Mouse (Mus musculus) ZHBTc4 (cell line): ENCODE data around the gene Ppp4r3a.
"Not testable (repeated sequence)": the region's sequence is repeated elsewhere in the genome, so short reads cannot be mapped to it uniquely, and the experiment has no call there.

Source experiments
- DNase-seq: peaks from one replicate; pipeline ENCODE4 v3.0.0-alpha.2; 2011; ENCODE audit warnings: low read depth, low spot score

Ppp4r3a gene

DNA sequence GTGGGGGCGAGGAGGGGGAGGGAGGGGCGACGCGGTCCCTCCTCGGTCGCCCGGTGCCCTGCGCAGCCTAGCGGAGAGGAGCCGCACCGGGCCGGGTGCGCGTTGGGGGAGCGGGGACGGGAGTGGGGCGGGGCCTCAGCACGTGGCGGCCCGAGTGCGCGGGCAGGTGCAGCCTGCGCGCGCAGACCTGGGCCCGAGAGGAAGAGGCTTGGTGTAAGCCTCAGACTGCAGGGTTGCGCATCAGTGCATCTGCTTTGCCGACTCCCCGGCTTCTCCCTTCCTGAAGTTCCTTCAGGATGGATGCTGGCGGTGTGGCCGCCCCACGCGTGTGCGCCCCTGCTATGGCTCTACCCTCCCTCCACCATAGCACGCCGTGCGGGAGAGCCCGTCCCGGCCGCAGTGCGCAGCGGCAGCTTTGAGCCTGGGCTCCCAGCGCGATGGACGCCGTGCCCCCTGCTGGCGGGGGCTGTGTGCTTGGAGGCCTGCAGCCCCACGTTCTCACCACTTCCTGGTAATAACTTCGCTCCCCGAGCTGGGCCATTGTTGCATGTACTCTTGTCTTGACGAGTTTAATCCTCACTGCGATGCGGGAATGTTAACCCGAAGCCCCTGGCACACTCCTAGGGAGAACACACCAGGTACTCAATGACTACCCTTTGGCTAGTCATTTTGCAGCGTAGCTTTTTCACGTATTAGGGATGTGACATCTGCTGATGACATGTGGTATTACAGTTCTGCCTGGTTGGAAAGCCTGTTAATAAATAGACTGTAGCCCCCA lies 54.4 kb downstream of the Ppp4r3a start, which contains the start of gene Ccdc88c:
Gene Ccdc88c, minus strand, starts transcription at position 103 of the 778 bp plus-strand sequence.
- DNase-seq = peak; percentile 94

DNA sequence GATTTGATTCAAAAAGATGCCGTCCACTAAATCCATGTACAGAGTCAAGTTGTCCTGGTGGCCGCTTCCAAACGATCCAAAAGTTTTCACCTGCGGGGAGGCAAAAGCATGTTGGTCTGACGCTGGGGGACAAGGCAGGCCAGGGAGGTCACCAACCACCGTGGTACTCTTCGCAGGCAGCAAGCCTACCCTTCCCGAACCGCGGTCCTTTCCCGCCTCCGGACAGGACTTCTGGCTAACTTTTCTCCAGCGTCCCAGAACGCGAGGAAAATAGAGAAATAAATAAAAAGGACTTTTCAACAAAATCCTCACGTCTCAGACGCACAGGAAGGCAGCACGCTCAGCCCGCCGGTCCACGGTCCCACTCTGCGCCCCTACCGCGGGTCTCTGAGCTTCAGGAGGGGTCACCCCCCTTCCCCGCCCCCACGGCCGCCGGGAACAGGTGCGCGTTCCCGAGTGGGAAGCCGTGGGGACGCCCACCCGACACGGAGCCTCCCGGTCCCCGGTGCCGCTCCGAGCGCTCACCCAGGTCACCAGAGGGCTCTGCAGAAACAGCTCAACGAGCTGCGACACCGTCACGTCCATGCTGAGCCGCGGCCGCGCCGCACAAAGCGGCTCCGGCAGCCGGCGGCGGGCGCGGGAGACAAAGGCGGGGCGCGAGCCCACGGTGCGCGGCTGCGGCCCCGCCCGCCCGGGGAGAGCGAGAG lies 55.1 kb downstream of the Ppp4r3a start:
- DNase-seq = no peak

DNA sequence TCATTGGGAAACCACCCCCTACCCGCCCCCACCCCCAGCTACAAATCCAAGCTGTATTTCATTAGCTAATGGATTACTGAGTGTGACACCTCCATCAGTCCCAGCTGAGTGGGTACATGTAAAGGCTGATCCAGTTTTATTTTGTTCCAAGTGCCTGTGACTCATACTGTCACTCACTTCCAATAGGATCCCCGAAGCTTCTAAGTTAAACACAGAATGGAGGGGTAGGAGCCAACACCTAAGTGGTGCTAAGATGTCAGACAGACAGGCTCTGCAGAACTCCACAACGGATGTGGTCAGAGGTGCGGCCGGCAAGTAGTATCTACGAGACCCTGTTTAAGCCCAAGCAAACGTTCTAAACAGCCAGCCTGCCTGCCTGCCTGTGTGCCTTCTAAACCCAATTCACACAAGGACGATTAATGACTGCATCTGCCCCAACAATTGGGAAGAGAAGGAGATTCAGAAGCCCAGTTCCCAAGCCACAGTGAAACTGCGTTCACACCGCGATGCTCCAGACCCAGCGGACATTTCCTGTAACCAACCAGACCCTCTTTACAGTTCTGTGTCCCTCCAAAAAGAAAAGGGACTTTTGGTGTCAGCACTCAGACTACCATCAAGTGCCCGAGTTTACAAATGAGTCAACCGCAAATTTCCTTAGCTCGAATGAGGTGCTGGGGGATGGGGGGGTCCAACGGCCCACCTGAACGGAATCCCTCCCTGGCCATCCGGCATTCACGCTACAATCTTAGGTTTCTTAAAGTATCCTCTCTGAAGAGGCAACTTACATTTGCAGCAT lies 55.9 kb downstream of the Ppp4r3a start:
- DNase-seq = no peak

DNA sequence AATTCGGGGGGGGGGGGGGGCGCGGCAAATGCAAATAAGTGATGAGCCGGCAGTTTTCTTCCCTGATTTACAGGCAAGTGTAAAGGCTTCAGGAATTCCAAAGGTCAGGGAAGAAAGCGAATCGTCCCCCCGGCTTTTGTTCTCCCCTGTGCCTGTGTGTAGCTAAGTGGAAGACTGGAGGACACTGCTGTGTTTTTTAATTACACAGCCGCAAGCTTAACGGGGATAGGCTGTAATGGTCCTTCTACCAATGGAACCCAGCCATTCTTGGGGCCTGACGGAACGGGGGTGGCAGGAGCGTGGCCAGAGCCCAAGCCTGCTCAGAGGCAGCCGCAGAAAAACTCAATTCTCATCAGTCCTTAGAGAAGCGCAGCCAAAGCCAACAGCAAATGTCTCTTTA lies 56.6 kb downstream of the Ppp4r3a start:
- DNase-seq = peak; percentile 58

DNA sequence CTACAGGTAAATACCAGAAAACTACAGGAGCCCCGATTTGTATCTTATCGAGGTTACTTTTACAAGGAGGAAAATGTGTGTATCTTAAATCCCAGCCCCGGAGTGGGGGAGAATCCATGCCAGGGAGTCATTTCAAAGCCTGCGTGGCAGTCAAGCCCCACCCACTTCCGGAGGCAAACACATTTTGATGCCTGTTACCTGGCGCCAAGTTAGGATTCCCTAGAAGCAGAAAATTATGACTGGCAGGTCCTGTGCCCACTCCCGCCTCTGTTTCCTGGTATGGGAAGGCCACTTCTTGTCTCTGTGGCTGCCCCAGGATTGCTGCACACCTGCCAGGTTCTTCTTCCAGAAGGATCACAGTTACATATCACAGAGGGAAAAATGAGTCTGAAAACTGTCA lies 57.0 kb downstream of the Ppp4r3a start:
- DNase-seq = no peak

DNA sequence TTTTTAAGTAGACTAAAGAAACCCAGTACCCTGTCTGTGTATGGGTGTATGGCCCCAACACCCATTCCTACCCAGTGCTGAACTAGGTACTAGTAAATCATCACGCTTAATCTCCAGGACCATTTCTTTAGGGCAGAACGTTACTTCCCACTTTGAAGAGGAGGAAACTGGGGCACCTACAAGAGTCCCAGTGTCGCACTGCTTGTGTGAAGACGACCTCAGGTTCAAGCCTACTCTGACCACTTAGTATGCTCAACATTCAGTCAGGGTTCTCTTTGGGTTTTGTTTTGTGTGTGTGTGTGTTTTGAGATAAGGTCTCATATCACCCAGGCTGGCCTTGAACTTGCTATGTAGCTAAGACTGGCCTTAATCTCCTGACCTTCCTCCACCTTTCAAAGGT lies 57.5 kb downstream of the Ppp4r3a start:
- DNase-seq = no peak

DNA sequence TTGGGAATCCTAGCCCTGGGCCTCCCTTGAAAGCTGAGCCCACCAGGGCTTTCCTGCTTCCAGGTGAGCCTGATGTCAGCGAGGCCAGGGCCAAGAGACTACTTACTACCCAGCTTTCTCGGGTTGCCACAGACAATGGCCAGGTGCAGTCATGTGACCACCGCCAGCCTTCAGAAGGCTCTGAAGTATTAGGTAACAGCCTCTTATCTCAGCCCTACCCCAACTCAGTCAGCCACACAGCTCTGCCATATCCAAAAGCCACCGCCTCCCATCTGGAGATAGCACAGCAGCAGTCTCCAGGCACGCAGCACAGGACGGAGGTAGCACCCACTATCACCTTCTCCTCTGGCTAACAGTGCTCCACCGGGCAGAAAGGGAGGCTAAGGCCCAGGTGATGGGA lies 58.1 kb downstream of the Ppp4r3a start:
- DNase-seq = no peak

DNA sequence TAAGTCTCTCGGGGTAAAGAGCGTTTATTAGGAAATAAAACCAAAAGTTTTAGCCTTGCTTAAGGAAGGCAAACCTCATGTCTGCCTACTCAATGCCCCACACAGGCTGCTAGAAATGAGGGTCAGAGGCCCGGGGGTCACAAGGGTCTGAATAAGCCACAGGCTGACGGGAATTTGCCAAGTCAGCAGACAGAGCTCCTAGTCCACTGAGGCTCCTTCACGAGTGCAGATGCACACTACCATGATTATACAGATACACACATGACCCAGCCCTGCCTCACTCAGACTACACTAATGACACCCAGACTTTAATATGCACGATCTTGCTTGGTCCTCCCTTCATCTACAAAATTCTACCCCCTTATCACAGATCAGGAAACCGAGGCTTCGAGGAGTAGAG lies 58.7 kb downstream of the Ppp4r3a start:
- DNase-seq = no peak

DNA sequence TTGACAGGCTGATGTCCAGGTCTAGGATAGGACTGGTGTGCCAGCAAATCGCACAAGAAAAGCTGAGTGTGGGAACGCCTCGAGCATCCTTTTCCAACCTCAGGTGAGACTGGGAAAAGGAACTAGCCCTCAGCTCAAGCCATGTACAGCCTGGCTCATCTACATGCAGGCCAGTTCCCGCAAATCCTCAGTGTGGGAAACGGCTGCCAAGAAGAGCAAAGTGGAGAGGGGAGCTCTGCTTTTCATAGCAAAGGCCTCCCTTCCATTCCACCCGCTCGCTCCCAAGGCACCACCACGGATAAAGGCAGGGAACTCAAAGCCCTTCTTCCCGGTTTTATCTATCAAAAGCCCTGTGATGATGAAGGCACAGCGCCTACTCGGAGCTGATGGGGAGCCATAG lies 60.4 kb downstream of the Ppp4r3a start:
- DNase-seq = no peak

DNA sequence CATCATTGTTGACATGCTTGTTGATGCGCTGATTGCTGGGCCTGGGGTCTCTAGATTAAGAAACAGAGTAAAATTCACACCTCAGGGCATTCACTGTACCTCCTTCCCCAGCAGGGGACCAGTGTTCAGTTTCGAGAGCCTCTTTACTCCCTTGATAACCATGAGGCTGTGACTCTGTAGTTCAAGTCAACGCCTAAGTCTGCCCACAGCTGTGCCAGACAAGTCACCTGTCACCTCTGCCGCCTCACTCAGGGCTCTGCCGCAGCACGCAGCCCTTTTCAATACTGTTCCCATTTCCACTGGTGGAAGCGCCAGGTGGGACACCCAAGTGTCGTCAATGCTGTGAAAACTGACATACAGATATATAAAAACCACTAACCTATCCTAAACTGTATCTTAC lies 61.1 kb downstream of the Ppp4r3a start:
- DNase-seq = no peak

DNA sequence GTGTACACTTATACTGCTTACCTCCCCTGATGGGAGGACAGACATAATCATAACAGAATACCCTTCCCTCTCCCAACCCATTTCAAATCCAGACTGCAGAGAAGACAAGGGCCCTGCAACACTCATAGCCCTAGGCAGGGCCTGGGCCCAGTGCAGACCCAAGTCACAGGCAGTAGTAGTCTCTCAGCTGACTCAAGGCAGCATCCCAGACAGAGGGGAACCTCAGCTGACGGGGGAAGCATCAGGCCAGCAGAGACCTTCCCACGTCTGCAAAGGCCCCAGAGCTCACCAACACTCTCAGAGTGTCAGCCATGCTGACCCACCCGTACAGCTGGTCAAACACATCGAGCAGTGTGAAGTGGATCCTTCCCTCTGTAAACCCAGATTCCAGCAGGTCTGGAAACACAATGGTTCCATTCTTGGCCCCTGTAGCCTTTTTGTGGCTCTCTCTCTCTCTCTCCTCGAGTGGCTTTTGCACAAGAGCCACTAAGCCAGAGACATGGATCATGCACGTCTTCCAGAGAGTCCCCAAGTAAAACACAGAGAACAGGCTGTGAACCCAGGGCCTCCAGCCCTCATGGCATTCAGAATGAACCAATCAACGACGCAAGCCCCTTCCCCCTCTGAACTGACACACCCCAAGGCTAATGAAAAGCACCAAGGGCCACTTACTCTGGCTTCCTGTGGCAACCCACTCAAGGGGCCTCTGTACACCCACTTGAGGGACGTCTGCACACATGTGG lies 61.8 kb downstream of the Ppp4r3a start:
- DNase-seq = no peak

DNA sequence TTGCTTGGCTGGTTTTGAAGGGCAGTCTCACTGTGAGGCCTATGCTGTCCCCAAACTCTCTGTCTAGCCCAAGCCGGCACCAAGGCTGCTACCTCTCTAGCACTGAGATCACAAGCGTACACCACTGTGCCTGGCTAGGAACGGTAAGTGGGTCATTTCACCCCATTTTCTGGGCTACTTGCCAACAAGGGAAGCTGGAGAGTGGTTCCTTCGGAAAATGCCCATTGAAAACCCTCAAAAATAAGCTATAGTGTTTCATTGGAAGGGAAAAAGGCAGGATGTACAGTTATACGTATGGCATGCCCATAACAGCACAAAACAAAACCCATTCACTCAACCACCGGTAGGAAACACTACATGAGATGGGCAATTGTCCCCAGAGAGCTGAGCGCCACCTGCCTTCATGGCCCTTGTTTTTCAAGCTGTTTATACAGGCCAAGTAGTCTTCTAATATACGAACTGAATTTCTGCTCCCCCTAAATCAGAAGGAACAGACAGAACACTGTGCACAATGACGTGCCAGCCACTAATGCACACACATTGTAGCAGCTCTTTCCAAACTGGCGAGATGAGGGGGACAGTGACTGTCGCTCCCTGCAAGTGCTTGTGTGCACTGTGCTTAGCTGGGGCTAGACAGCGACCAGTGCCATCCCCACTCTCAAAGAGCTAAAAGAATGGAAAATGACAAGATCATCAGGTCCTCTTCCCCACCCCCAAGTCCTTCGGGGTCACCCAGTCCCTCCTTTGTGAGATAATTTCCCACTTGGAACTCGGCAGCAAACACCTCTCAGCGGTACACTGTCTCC lies 63.1 kb downstream of the Ppp4r3a start:
- no peak for DNase-seq

DNA sequence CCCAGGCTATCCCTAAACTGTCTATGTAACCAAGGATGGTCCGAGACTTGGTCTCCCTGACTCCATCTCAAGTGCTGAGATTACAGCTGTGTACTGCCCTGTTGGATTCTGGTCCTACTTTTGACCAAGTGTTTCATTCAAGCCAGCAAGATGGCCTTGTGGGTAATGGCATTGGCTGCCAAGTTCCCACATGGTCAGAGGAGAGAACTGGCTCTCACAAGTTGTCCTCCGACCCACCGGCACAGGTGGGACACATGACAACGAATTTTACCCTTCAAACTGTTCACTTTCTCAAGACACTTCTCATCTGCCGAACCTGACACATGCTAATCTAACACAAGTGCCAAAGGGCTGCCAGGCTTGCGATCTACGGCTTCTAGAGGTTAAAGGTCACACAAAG lies 64.1 kb downstream of the Ppp4r3a start:
- no peak for DNase-seq

DNA sequence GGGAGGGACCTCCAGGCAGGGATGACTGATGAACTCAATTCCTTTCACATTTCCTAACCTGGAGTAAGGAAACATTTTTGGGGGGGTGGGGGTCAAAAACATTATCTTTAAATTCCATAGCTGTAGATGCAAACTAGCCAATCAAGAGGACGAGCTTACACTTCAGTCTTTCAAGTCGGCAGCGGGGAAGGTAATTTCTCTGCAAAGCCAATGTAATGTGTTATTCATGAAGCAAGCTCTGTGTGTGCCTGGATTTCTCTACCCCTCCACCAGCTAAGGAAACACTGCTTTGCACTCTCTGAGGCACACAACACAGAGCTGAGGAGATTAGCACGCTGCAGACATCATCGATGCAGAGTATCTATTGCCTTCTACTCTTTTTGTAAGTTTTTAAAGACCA lies 64.5 kb downstream of the Ppp4r3a start:
- DNase-seq = no peak

DNA sequence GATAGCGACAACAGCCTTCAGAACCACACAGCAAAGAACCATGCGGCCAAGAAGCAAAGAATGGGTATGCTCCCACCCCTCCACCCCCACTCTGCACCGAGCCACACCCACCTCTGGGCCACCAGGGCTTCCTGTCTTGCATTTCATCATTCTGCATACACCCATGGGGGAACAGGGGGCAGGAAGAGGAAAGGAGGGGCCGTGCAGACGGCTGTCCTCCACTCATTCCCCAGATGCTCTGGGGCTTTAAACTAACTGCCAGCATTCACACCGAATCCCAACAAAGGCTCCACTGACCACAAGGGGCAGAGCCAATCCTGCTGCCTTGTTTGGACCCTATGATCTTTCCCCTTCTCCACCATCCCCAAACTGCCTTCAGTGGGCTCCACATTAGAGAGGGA lies 65.5 kb downstream of the Ppp4r3a start:
- no peak for DNase-seq

DNA sequence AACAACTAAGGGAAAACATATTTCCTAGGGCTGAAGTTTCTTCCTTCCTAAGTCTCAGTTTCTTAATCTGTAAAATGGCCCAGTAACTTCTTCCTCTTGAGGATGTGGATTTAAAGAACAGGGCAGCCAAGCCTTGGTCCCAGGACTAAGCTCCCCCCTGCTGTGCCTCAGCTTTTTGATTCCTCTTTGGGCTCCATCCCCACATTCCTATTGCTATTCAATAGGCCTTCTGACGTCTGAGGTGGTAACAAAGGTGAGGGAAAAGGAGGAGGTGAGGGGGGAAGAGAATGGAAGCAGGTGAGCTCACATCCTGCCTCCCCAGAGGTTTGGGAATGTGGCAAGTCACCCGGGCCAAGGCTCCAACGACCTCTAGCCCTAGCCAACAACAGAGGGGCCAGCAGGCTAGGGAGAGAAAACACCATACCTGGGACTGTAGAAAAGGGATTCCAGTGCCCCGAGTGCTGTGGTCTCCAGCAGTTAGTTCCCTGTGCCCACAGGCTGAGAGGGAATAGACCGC lies 67.0 kb downstream of the Ppp4r3a start:
- DNase-seq = peak; percentile 92

DNA sequence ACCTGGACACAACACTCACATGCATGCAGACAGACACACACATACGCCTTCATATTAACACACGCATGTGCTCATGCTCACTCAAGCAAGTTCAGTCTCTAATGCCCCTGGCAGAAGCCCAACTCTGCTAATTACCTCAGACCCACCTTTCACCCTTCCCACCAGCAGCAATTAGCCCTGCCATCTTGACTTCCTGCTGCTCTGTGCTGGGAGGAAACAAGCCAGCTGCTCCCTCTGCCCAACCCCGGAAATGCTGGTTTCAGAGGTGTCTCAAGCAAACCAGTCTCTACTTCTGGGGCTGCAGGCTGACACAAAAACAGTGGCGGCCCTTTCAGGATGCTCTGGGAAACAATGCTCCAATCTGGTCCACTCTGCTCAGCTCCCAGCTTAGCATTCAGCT lies 67.6 kb downstream of the Ppp4r3a start:
- DNase-seq = peak; percentile 72

DNA sequence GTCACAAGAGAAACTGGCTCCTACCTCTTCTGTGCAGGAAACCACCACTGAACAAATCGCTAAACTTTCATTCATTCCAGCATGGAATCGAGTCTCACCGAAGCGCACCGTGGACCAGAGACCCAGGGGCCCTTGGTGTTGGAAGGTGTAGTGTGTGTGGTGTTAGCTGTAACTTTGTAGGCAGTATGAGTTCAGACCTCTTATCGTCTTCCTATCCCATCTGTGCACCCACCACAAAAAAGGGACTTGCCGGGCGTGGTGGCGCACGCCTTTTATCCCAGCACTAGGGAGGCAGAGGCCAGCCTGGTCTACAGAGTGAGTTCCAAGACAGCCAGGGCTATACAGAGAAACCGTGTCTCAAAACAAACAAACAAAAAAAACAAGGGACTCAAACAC lies 68.3 kb downstream of the Ppp4r3a start:
- DNase-seq = no peak

DNA sequence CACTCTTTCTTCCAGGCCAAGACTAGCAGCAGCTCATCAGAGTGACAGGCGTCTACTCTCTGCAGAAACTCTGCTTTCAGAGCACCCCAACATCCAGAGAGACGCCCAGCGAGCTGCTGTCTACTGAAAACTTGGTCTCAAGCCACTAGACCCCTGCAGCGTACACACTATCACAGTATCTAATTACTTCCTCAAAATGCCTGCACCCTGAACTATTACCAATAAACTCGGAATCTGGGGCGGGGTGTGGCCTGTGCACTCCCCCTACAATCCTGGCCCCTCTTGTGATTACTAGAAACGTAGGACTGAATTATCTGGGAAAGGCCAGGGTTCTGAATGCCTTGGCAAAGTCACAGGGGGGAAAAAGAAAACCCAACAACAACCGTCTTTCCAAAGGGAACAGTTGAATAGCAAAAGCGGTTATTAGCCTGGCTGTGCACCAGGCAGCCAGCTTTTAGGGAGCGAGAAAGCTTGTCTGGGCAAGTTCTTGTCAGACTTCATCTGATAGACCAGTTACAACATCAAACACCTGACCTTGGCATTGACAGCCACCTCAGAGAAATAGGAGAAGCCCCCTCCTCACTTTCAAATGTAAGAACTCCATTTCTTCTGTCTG lies 68.8 kb downstream of the Ppp4r3a start:
- no peak for DNase-seq

DNA sequence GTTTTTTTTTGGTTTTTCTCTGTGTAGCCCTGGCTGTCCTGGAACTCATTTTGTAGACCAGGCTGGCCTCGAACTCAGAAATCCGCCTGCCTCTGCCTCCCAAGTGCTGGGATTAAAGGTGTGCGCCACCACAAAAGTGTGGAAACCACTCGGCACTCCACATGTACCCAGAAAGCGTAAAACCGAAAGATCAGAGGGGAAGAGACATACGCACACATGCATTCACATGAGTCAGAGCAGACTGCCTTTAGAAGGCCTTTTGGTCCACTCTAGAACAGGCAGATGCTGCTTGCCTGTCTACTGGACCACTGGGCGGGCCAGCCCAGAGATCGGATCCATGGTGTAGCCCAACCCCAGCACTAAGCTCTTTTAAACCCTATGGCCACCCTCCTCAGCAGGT lies 69.8 kb downstream of the Ppp4r3a start:
- not testable (repeated sequence) for DNase-seq
